Mouse (Mus musculus): ENCODE data around the gene Fem1a. TPM values are rescaled to one million over a fixed set of nuclear protein-coding genes. Genes with fewer than 3 reads are reported as not detected.

Fem1a gene
- total RNA-seq, 2 experiments from 2014 or later = 41.6 to 44.7 TPM

- DNase-seq (ENCODE audit: low spot score in 2 of 2) = peak; percentile 64 to 79
Measured at GRCm38 (mm10) chr17:56276643-56277566, 20.3 kb downstream of the Fem1a start, which contains the start of gene Ticam1. TSS of gene Ticam1 (minus strand) at chr17:56276786.

GRCm38 (mm10) chr17:56277567-56277893, 20.9 kb downstream of the Fem1a start:
- no peak for DNase-seq (ENCODE audit: low spot score in 2 of 2)

- DNase-seq (ENCODE audit: low spot score in 2 of 2) = no peak
Measured at GRCm38 (mm10) chr17:56278340-56278739, 21.7 kb downstream of the Fem1a start.

GRCm38 (mm10) chr17:56279481-56280155, 23.0 kb downstream of the Fem1a start:
- no peak for DNase-seq (ENCODE audit: low spot score in 2 of 2)

- no peak for DNase-seq (ENCODE audit: low spot score in 2 of 2)
Measured at GRCm38 (mm10) chr17:56281193-56281592, 24.6 kb downstream of the Fem1a start.

GRCm38 (mm10) chr17:56282802-56283201, 26.2 kb downstream of the Fem1a start:
- peak in 1 of 2 experiments; percentile 67 for DNase-seq (ENCODE audit: low spot score in 2 of 2)

- no peak for DNase-seq (ENCODE audit: low spot score in 2 of 2)
Measured at GRCm38 (mm10) chr17:56283316-56283715, 26.7 kb downstream of the Fem1a start.

GRCm38 (mm10) chr17:56285995-56286394, 29.4 kb downstream of the Fem1a start:
- no peak for DNase-seq (ENCODE audit: low spot score in 2 of 2)

GRCm38 (mm10) chr17:56287830-56288229, 31.2 kb downstream of the Fem1a start:
- DNase-seq (ENCODE audit: low spot score in 2 of 2) = no peak

- no peak for DNase-seq (ENCODE audit: low spot score in 2 of 2)
Measured at GRCm38 (mm10) chr17:56288866-56289265, 32.3 kb downstream of the Fem1a start.

- DNase-seq (ENCODE audit: low spot score in 2 of 2) = no peak
Measured at GRCm38 (mm10) chr17:56289371-56290331, 33.0 kb downstream of the Fem1a start.

- peak; percentile 66 to 67 for DNase-seq (ENCODE audit: low spot score in 2 of 2)
Measured at GRCm38 (mm10) chr17:56290388-56291170, 34.0 kb downstream of the Fem1a start.

GRCm38 (mm10) chr17:56291171-56291511, 34.5 kb downstream of the Fem1a start:
- peak; percentile 63 to 64 for DNase-seq (ENCODE audit: low spot score in 2 of 2)

GRCm38 (mm10) chr17:56291826-56292475, 35.3 kb downstream of the Fem1a start:
- DNase-seq (ENCODE audit: low spot score in 2 of 2) = no peak

- no peak for DNase-seq (ENCODE audit: low spot score in 2 of 2)
Measured at GRCm38 (mm10) chr17:56292531-56293222, 36.1 kb downstream of the Fem1a start, which contains the start of gene Plin3. TSS of gene Plin3 (minus strand) at chr17:56292873.

- DNase-seq (ENCODE audit: low spot score in 2 of 2) = no peak
Measured at GRCm38 (mm10) chr17:56293291-56293690, 36.7 kb downstream of the Fem1a start.

GRCm38 (mm10) chr17:56294241-56294640, 37.6 kb downstream of the Fem1a start:
- no peak for DNase-seq (ENCODE audit: low spot score in 2 of 2)

GRCm38 (mm10) chr17:56296201-56296600, 39.6 kb downstream of the Fem1a start:
- no peak for DNase-seq (ENCODE audit: low spot score in 2 of 2)

- DNase-seq (ENCODE audit: low spot score in 2 of 2) = no peak
Measured at GRCm38 (mm10) chr17:56298238-56298637, 41.6 kb downstream of the Fem1a start.

Measured in layer of hippocampus, postnatal 14 days (tissue).